ENCODE assay signal across 7 mouse cellular contexts in genomic region chr13:67525753-67526410, GRCm38 (mm10). TPM values are rescaled to one million over a fixed set of nuclear protein-coding genes. Genes with fewer than 3 reads are reported as not detected.
DNase-seq lines count a peak whose midpoint lies in the region; ATAC-seq lines count a peak whose summit lies in the region.

Gene Gm26965, minus strand, starts transcription at chr13:67526151.
Gene Zfp87, minus strand, starts transcription at chr13:67526177.

- peak within 1 kb of the TSS; percentile 63 for H3K27ac ChIP-seq in embryonic facial prominence, embryonic 12.5 days
- H3K27ac ChIP-seq in limb, embryonic 11.5 days (replicated peaks; ENCODE audit: low read depth, low read length), result no peak within 1 kb of the TSS; the same call in 1 of the 2 replicates
- H3K27ac ChIP-seq in midbrain, embryonic 14.5 days (replicated peaks; ENCODE audit: low read depth, low read length), result peak within 1 kb of the TSS; percentile 65

- peak within 1 kb of the TSS; percentile 82 for H3K9ac ChIP-seq in embryonic facial prominence, embryonic 12.5 days
- peak within 1 kb of the TSS; percentile 78 for H3K9ac ChIP-seq in limb, embryonic 11.5 days (ENCODE audit: low read length)
- peak within 1 kb of the TSS; percentile 71 for H3K9ac ChIP-seq in midbrain, embryonic 14.5 days (replicated peaks; ENCODE audit: low read length)

- H3K9me3 ChIP-seq in embryonic facial prominence, embryonic 12.5 days, result no peaks in the 10 kb centered on the region
- no peaks in the 10 kb centered on the region for H3K9me3 ChIP-seq in limb, embryonic 11.5 days (ENCODE audit: control insufficient read depth, low read length)
- no peaks in the 10 kb centered on the region for H3K9me3 ChIP-seq in midbrain, embryonic 14.5 days (ENCODE audit: control insufficient read depth, low read length)

- peak within 1 kb of the TSS; percentile 94 for H3K4me3 ChIP-seq in embryonic facial prominence, embryonic 12.5 days
- H3K4me3 ChIP-seq in limb, embryonic 11.5 days (ENCODE audit: low read depth, low read length), result peak within 1 kb of the TSS; percentile 91
- peak within 1 kb of the TSS; percentile 75 for H3K4me3 ChIP-seq in midbrain, embryonic 14.5 days (replicated peaks; ENCODE audit: low read depth, low read length)

- H3K36me3 ChIP-seq in embryonic facial prominence, embryonic 12.5 days, result peaks cover 3% of the 10 kb centered on the region; the same call in 1 of the 2 replicates
- H3K36me3 ChIP-seq in limb, embryonic 11.5 days (ENCODE audit: control insufficient read depth, insufficient read depth, low read length), result no peaks in the 10 kb centered on the region; the same call in 1 of the 2 replicates
- peaks cover 5% of the 10 kb centered on the region for H3K36me3 ChIP-seq in midbrain, embryonic 14.5 days (ENCODE audit: control insufficient read depth, insufficient read depth, low read length)

- peak; percentile 85 for DNase-seq in adrenal gland, postnatal 25 days
- peak; percentile 99 for DNase-seq in heart, adult 11 months
- DNase-seq in kidney, adult 18-20 months, result peak; percentile 92
- DNase-seq in limb, embryonic 11.5 days (ENCODE audit: low spot score), result peak; percentile 93
- DNase-seq in midbrain, embryonic 14.5 days, result peak; percentile 97
- peak; percentile 85 for DNase-seq in spleen, adult 18-20 months

- ATAC-seq in embryonic facial prominence, embryonic 12.5 days (ENCODE audit: insufficient number of reproducible peaks, insufficient read depth, low FRiP score, low TSS enrichment), result peak; percentile 96
- peak; percentile 97 for ATAC-seq in limb, embryonic 11.5 days (ENCODE audit: insufficient number of reproducible peaks, low FRiP score, low TSS enrichment, low read depth)
- peak; percentile 98 for ATAC-seq in midbrain, embryonic 14.5 days (ENCODE audit: low FRiP score, low TSS enrichment)

- H3K27me3 ChIP-seq in embryonic facial prominence, embryonic 12.5 days, result no peaks in the 10 kb centered on the region
- H3K27me3 ChIP-seq in limb, embryonic 11.5 days (ENCODE audit: control insufficient read depth, insufficient read depth, low read length), result no peaks in the 10 kb centered on the region
- H3K27me3 ChIP-seq in midbrain, embryonic 14.5 days (ENCODE audit: control insufficient read depth, insufficient read depth, low read length), result no peaks in the 10 kb centered on the region

- H3K4me1 ChIP-seq in embryonic facial prominence, embryonic 12.5 days, result peaks cover 10% of the 10 kb centered on the region
- H3K4me1 ChIP-seq in limb, embryonic 11.5 days (ENCODE audit: control insufficient read depth, insufficient read depth, low read length), result peaks cover 5% of the 10 kb centered on the region; the same call in 1 of the 2 replicates
- peaks cover 8% of the 10 kb centered on the region for H3K4me1 ChIP-seq in midbrain, embryonic 14.5 days (ENCODE audit: control insufficient read depth, insufficient read depth, low read length)

- WGBS in embryonic facial prominence, embryonic 12.5 days, result under 1% methylated on average over 27 of the region's 27 CpGs
- WGBS in limb, embryonic 11.5 days, result under 1% methylated on average over 27 of the region's 27 CpGs
- under 1% methylated on average over 27 of the region's 27 CpGs for WGBS in midbrain, embryonic 14.5 days

- H3K4me2 ChIP-seq in embryonic facial prominence, embryonic 12.5 days (replicated peaks), result peak within 1 kb of the TSS; percentile 83
- H3K4me2 ChIP-seq in limb, embryonic 11.5 days (ENCODE audit: low read depth, severe bottlenecking), result peak within 1 kb of the TSS; percentile 75
- H3K4me2 ChIP-seq in midbrain, embryonic 14.5 days (ENCODE audit: low read length), result peak within 1 kb of the TSS; percentile 58

RNA-seq across cellular contexts. Expression of gene Gm26965, which starts in this region (rescaled TPM):
- total RNA-seq in adrenal gland, postnatal 25 days (2021), result not detected in 2 replicates
- not detected in 2 replicates for polyA plus RNA-seq in embryonic facial prominence, embryonic 12.5 days (2016; fragmentation: Nextera tagmentation; extraction: Ambion mirVana)
- not detected in 2 replicates for polyA plus RNA-seq in limb, embryonic 11.5 days (2014; fragmentation: Nextera tagmentation; extraction: Ambion mirVana)
- polyA plus RNA-seq in midbrain, embryonic 14.5 days (2014; fragmentation: Nextera tagmentation; extraction: Ambion mirVana), result 0.42 TPM in 1 of 2 replicates, not detected in the other

RNA-seq across cellular contexts. Expression of gene Zfp87, which starts in this region (rescaled TPM):
- 18.0 and 19.8 TPM in 2 replicates for total RNA-seq in adrenal gland, postnatal 25 days (2021)
- polyA plus RNA-seq in embryonic facial prominence, embryonic 12.5 days (2016; fragmentation: Nextera tagmentation; extraction: Ambion mirVana), result 25.0 and 25.2 TPM in 2 replicates
- polyA plus RNA-seq in limb, embryonic 11.5 days (2014; fragmentation: Nextera tagmentation; extraction: Ambion mirVana), result 26.8 and 32.8 TPM in 2 replicates
- 39.9 and 45.3 TPM in 2 replicates for polyA plus RNA-seq in midbrain, embryonic 14.5 days (2014; fragmentation: Nextera tagmentation; extraction: Ambion mirVana)
